Mouse (Mus musculus) heart, adult 2 months (tissue): ENCODE results near the gene Cdc42.

Experiments used
- CTCF ChIP-seq: fragments of 200-600 bp; IDR thresholded peaks from 2 replicates; pipeline ENCODE4 v1.8.1; 2022; ENCODE audit warnings: antibody characterized with exemption, mild to moderate bottlenecking, moderate library complexity
- EP300 ChIP-seq: fragments of 200-500 bp; IDR thresholded peaks from 2 replicates; pipeline ENCODE4 v1.6.1; 2011; ENCODE audit warnings: low read depth, low read length, control low read depth; ENCODE audit not compliant: insufficient read depth

DNA sequence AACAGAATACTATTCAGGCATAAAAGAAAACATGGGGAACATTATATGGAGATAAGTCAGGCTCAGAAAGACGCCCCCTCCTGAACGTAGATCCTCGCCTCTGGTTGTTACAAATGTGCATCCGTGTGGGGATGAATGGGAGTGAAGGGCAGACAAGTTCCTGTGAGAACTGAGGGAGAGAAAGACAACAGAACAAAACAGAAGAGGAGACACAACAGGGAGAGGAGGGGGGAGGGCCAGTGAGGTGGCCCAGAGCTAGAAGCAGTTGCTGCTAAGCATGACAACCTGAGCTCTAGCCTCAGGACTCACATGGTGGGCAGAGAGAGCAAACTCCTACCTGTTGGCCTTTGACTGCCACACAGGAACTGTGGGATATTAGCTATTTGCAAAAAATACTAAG lies 8.6 kb upstream of the Cdc42 start:
- no peak for TF ChIP-seq EP300
- no peak for TF ChIP-seq CTCF
